Mouse (Mus musculus): ENCODE data around the gene Oat. TPM values are rescaled to one million over a fixed set of nuclear protein-coding genes. Genes with fewer than 3 reads are reported as not detected.

The Oat gene
- polyA plus RNA-seq, 1 experiment from 2014 or later = 154 TPM

DNA sequence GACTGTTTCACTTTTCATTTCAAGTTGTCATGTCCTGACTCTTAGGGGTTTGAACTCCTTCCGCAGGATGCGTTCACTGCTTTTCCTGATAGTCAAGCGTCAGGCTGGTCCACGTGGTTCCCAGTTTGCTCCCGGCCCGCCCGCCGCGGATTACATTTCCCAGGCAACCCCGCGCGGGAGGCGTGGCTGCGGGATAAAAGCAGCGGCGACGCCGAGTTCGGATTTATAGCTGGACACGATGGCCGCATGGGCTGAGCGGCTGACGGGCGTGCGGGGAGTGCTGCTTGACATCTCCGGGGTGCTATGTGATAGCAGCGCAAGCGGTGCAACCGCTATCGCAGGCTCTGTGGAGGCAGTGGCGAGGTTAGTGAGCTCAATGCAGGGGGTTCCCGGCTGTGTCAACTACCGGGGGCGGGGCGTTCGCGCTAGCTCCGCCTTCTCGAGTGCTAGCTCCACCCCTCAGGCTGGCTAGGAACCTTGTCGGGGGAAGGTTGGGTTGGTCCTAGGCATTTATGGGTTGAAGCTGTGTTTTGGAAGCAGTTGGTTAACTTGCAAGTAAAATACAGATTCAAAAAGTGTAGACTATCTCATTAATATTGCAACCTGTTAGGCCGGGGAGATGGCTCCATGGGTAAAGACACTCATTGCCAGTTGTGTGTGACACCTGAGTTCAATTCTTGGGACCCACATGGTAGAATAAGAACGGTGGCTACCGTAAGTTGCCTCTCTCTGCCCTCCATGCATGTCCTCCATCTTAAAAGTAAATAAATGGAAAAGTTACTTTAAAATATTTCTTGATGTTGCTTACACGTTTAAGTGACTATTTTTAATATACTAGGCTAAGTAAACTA, 34.5 kb upstream of the Oat start, which contains the start of gene Lhpp:
TSS of gene Lhpp (plus strand) at position 171 of the 851 bp plus-strand sequence.
- Histone ChIP-seq H3K4me1 (ENCODE audit: control insufficient read depth, insufficient read depth, low read length) (peaks cover 18% of the 10 kb centered on the region; the same call in 1 of the 2 replicates), H3K9ac (ENCODE audit: low read depth, low read length) (peak within 1 kb of the TSS; percentile 57), H3K36me3 (ENCODE audit: control insufficient read depth, insufficient read depth, low read length) (no peaks in the 10 kb centered on the region), H3K27ac (ENCODE audit: low read depth, low read length) (no peak within 1 kb of the TSS), H3K4me3 (ENCODE audit: low read length) (peak within 1 kb of the TSS; percentile 60), H3K9me3 (ENCODE audit: control insufficient read depth, low read length) (no peaks in the 10 kb centered on the region), H3K4me2 (replicated peaks; ENCODE audit: low read depth, low read length) (peak within 1 kb of the TSS; percentile 69), H3K27me3 (ENCODE audit: control insufficient read depth, insufficient read depth, low read length) (no peaks in the 10 kb centered on the region)
- peak; percentile 88 for ATAC-seq (ENCODE audit: low FRiP score, low TSS enrichment)
- 7% methylated on average over 44 of the region's 44 CpGs for WGBS

DNA sequence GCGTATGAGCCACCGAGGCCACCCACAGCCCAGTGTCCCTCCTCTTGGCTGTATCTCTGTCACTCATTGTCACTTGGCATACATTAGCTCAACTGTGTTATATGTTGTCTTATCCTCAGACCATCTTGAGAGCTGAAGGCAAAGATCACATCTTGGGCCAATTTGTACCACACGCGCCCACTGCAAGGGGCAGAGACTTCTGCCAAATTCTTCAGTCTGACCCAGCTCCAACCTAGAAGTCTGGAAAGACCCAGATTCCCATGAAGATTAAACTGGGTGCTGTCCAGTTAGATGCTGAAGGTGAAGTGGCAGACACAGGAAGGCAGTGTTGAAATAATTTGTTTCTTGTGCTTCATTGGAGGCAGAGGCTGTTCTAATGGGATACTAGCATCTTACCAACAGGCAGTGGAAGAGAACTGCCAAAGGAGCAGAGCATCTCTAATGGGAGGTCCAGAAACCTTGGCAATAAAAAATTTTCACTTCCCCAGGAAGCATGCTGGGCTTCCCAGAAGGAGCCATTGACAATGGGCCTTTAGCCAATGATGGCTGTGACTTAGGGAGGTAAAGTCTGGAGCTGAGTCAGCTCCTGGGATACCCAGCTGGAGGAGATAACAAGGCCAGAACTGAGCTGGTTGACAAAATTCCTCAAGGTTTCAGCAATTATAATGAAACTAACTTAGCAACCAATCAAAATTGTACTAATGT, 32.3 kb upstream of the Oat start:
- no peak overlapping the region for H3K4me2 ChIP-seq (replicated peaks; ENCODE audit: low read depth, low read length)
- no peak overlapping the region for H3K4me3 ChIP-seq (ENCODE audit: low read length)
- no peak for ATAC-seq (ENCODE audit: low FRiP score, low TSS enrichment)
- no peak overlapping the region for H3K27ac ChIP-seq (ENCODE audit: low read depth, low read length)
- H3K4me1 ChIP-seq (ENCODE audit: control insufficient read depth, insufficient read depth, low read length) = peaks cover 10% of the 10 kb centered on the region; the same call in 1 of the 2 replicates
- peaks cover 7% of the 10 kb centered on the region; the same call in 1 of the 2 replicates for H3K27me3 ChIP-seq (ENCODE audit: control insufficient read depth, insufficient read depth, low read length)
- no peaks in the 10 kb centered on the region for H3K9me3 ChIP-seq (ENCODE audit: control insufficient read depth, low read length)
- H3K36me3 ChIP-seq (ENCODE audit: control insufficient read depth, insufficient read depth, low read length) = no peaks in the 10 kb centered on the region
- 93% methylated on average over 4 of the region's 4 CpGs for WGBS
- H3K9ac ChIP-seq (ENCODE audit: low read depth, low read length) = no peak overlapping the region

DNA sequence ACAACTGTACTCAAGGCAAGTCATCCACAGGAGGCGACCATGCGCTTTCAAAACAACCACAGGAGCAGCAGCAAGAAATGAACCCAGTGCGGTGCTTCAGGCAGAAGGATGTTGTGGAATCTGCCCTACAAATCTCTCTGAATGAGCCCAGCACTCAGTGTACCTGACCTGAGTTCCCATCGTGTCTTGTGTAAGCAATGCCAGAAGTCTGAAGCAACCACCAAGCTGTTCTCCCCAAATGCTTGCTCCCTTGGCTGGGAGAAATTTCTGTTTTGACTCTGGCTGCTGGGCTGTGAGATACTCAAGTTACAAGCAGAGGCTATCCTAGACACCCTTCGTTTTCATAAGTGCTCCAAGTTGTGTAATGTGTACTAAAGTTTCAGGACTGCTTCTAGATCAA, 29.5 kb upstream of the Oat start:
- H3K27me3 ChIP-seq (ENCODE audit: control insufficient read depth, insufficient read depth, low read length) = peaks cover 31% of the 10 kb centered on the region
- no peak for ATAC-seq (ENCODE audit: low FRiP score, low TSS enrichment)

DNA sequence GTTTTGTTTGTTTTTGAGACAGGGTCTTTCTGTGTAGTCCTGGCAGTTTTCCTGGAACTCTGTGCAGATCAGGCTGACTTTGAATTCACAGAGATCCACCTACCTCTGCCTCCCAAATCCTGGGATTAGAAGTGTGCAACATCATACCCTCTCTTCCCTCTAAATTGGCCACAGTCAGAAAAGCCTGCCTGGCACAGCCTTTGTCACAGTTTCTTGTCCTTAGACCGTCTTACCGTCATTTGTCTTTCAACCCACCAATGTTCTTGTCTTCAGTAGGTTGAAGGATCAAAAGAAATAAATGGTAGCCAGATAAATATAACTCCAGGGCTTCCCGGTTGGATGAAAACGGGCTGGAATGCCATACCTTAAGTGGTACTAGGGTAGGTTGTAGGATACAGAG, 28.5 kb upstream of the Oat start:
- H3K4me2 ChIP-seq (replicated peaks; ENCODE audit: low read depth, low read length) = no peak overlapping the region
- ATAC-seq (ENCODE audit: low FRiP score, low TSS enrichment) = no peak
- H3K36me3 ChIP-seq (ENCODE audit: control insufficient read depth, insufficient read depth, low read length) = no peaks in the 10 kb centered on the region
- 90% methylated on average over 4 of the region's 4 CpGs for WGBS
- H3K9ac ChIP-seq (ENCODE audit: low read depth, low read length) = no peak overlapping the region
- H3K4me3 ChIP-seq (ENCODE audit: low read length) = no peak overlapping the region
- no peaks in the 10 kb centered on the region for H3K9me3 ChIP-seq (ENCODE audit: control insufficient read depth, low read length)
- peaks cover 4% of the 10 kb centered on the region; the same call in 1 of the 2 replicates for H3K4me1 ChIP-seq (ENCODE audit: control insufficient read depth, insufficient read depth, low read length)
- H3K27ac ChIP-seq (ENCODE audit: low read depth, low read length) = no peak overlapping the region
- peaks cover 41% of the 10 kb centered on the region for H3K27me3 ChIP-seq (ENCODE audit: control insufficient read depth, insufficient read depth, low read length)

More for the DNA sequence above, 29.5 kb upstream of the Oat start:
- Histone ChIP-seq H3K9me3 (ENCODE audit: control insufficient read depth, low read length) (no peaks in the 10 kb centered on the region), H3K4me3 (ENCODE audit: low read length) (no peak overlapping the region), H3K36me3 (ENCODE audit: control insufficient read depth, insufficient read depth, low read length) (no peaks in the 10 kb centered on the region), H3K4me2 (replicated peaks; ENCODE audit: low read depth, low read length) (no peak overlapping the region), H3K27ac (ENCODE audit: low read depth, low read length) (no peak overlapping the region), H3K4me1 (ENCODE audit: control insufficient read depth, insufficient read depth, low read length) (0 out of 2 replicates have a peak, but pooled peaks cover 3% of the 10 kb centered on the region), H3K9ac (ENCODE audit: low read depth, low read length) (no peak overlapping the region)
- 48% methylated on average over 5 of the region's 5 CpGs for whole genome bisulfite sequencing

DNA sequence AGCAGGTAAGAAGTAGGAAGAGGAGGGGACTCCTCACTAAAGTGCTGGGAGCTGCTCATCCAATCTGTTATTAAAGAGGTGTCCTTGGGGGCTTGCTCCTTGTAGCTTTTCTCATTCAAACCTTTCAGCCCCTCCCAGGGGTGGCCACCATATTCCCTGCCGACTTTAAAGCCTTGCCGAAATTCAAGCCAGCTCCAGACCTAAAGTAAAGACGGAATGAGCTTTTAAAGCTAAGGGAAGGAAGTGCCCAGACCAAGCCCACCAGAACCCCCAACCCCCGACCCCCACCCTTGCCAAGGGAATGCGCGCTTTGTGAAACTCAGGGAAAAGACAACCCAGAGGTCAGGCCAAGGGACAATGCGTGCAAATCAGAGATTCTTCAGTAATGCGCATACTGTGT, 24.7 kb upstream of the Oat start:
- no peak for ATAC-seq (ENCODE audit: low FRiP score, low TSS enrichment)
- Histone ChIP-seq H3K27me3 (ENCODE audit: control insufficient read depth, insufficient read depth, low read length) (peaks cover 78% of the 10 kb centered on the region), H3K36me3 (ENCODE audit: control insufficient read depth, insufficient read depth, low read length) (no peaks in the 10 kb centered on the region), H3K4me2 (replicated peaks; ENCODE audit: low read depth, low read length) (no peak overlapping the region), H3K4me1 (ENCODE audit: control insufficient read depth, insufficient read depth, low read length) (peaks cover 15% of the 10 kb centered on the region), H3K4me3 (ENCODE audit: low read length) (no peak overlapping the region), H3K9ac (ENCODE audit: low read depth, low read length) (no peak overlapping the region), H3K27ac (ENCODE audit: low read depth, low read length) (no peak overlapping the region), H3K9me3 (ENCODE audit: control insufficient read depth, low read length) (no peaks in the 10 kb centered on the region)
- 11% methylated on average over 8 of the region's 8 CpGs for WGBS

DNA sequence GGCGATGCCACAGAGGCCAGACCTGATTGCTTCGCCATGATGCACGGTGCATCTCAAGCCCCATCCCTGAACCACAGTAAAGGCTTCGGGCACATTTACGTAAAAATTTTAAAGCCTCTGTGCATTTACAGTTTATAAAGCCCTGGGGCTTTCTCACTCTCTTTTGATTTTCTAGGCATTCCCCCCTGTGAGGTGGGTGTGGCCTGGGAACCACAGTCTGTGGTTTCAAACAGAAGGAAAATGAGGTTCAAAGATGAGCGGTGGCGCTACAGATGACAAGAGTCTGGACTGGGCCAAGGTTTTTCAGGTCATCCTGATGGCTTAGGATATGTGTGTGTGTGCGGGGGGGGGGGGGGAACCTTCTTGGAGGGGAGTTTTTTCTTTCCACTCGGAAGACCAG, 23.8 kb upstream of the Oat start:
- no peak overlapping the region for H3K9ac ChIP-seq (ENCODE audit: low read depth, low read length)

DNA sequence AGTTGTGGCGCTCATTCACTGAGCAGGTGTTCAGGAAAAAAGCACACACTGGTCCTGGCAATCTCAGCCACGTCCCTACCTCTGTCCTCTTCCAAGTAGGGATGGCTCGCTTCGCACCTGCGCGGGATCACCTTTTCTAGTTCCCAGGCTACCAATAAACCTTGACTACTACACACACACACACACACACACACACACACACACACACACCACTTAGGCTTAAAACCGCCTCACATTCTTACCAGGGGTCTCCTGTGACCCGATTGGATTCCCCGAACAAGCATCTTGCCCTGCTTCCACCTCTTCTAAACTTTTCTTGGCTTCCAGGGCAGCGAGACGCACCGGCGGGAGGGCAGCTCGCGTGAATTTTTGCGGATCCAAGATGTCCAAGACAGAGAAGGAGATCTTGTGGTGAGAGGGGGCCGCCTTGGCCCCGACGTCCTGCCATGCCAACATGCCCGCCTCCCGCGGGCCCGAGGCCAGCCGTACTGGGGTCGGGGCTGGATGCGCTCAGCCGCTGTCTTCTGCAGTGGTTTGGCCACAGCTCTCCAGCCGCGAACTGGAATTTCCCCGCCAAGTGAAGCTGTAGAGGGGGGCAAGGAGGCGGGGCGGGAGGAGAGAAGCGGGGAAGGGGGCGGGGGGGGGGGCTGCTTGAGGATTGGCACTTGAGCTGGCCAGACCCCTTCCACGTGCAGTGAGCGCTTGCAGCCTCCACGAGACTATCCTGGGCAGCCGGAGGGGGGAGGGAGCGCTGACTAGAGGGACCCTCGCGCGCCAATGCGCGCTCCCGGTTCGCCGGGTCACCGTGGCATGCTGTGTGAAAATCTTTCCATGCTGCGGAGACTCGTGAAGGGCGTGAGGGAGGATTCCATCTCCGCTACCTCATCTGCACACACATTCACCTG, 23.1 kb upstream of the Oat start, which contains the start of gene Nkx1-2:
TSS of gene Nkx1-2 (minus strand) at position 567 of the 905 bp plus-strand sequence.
- Histone ChIP-seq H3K4me1 (ENCODE audit: control insufficient read depth, insufficient read depth, low read length) (peaks cover 15% of the 10 kb centered on the region), H3K9ac (ENCODE audit: low read depth, low read length) (no peak within 1 kb of the TSS), H3K27me3 (ENCODE audit: control insufficient read depth, insufficient read depth, low read length) (peaks cover 80% of the 10 kb centered on the region), H3K4me3 (ENCODE audit: low read length) (peak within 1 kb of the TSS; percentile 39), H3K27ac (ENCODE audit: low read depth, low read length) (no peak within 1 kb of the TSS), H3K9me3 (ENCODE audit: control insufficient read depth, low read length) (no peaks in the 10 kb centered on the region), H3K4me2 (replicated peaks; ENCODE audit: low read depth, low read length) (peak within 1 kb of the TSS; percentile 59), H3K36me3 (ENCODE audit: control insufficient read depth, insufficient read depth, low read length) (no peaks in the 10 kb centered on the region)
- WGBS = under 1% methylated on average over 49 of the region's 52 CpGs
- 0 out of 2 replicates have a peak, but pooled peaks have one; percentile 54 for ATAC-seq (ENCODE audit: low FRiP score, low TSS enrichment)

More for the DNA sequence above, 23.8 kb upstream of the Oat start:
- H3K4me1 ChIP-seq (ENCODE audit: control insufficient read depth, insufficient read depth, low read length) = peaks cover 15% of the 10 kb centered on the region
- H3K27ac ChIP-seq (ENCODE audit: low read depth, low read length) = no peak overlapping the region
- no peaks in the 10 kb centered on the region for H3K36me3 ChIP-seq (ENCODE audit: control insufficient read depth, insufficient read depth, low read length)
- H3K9me3 ChIP-seq (ENCODE audit: control insufficient read depth, low read length) = no peaks in the 10 kb centered on the region
- peak overlapping the region; percentile 59 for H3K4me2 ChIP-seq (replicated peaks; ENCODE audit: low read depth, low read length)
- under 1% methylated on average over 9 of the region's 9 CpGs for WGBS
- H3K4me3 ChIP-seq (ENCODE audit: low read length) = peak overlapping the region; percentile 39
- H3K27me3 ChIP-seq (ENCODE audit: control insufficient read depth, insufficient read depth, low read length) = peaks cover 82% of the 10 kb centered on the region
- no peak for ATAC-seq (ENCODE audit: low FRiP score, low TSS enrichment)

DNA sequence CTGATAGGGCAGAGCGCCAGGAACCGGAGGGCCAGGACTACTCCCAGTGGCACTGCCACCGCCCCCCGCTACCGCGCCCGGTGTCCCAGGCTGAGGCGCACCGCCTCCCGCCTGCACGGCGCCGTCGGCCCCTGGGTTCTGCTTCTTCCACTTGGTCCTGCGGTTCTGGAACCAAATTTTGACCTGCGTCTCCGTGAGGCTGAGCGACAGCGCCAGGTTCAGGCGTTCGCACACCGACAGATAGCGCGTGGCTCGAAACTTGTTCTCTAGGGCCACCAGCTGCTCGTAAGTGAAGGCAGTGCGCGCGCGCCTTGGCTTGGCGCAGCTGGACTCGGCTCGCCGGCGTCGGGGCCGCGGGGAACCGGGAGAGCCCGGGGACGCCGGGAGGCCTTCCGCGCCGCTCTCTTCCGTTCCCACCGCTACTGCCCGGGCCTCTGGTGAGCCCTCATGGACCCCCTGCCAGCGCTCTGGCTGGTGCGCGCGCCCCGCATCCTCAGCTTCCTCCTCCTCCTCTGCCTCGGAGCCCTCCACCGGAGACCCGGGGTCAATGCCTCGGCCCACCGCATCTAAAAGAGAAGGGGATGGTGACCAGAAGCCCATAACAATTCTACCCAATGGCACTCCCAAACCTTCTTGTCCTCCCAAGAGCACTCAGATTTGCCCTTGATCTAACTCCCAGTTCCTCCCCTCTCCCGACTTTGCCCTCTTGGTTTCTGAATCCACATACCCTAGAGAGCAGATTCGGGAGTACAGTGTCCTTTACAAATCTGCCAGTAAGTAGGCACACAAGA, 21.2 kb upstream of the Oat start:
- Histone ChIP-seq H3K9ac (ENCODE audit: low read depth, low read length) (peak overlapping the region; percentile 38; the same call in 1 of the 2 replicates), H3K27ac (ENCODE audit: low read depth, low read length) (no peak overlapping the region), H3K27me3 (ENCODE audit: control insufficient read depth, insufficient read depth, low read length) (peaks cover 69% of the 10 kb centered on the region), H3K4me2 (replicated peaks; ENCODE audit: low read depth, low read length) (peak overlapping the region; percentile 83), H3K4me3 (ENCODE audit: low read length) (peak overlapping the region; percentile 45), H3K4me1 (ENCODE audit: control insufficient read depth, insufficient read depth, low read length) (peaks cover 15% of the 10 kb centered on the region), H3K9me3 (ENCODE audit: control insufficient read depth, low read length) (no peaks in the 10 kb centered on the region), H3K36me3 (ENCODE audit: control insufficient read depth, insufficient read depth, low read length) (no peaks in the 10 kb centered on the region)
- WGBS = 1% methylated on average over 58 of the region's 60 CpGs
- 0 out of 2 replicates have a peak, but pooled peaks have one; percentile 38 for ATAC-seq (ENCODE audit: low FRiP score, low TSS enrichment)

All from kidney, embryonic 14.5 days (tissue).